Mouse (Mus musculus): ENCODE results near the gene Pon2. TPM values are rescaled to one million over a fixed set of nuclear protein-coding genes. Genes with fewer than 3 reads are reported as not detected.
"Not testable (repeated sequence)": the region's sequence is repeated elsewhere in the genome, so short reads cannot be mapped to it uniquely, and the experiment has no call there.

Gene Pon2
- 130 and 148 TPM in 2 replicates for polyA plus RNA-seq (2015; fragmentation: Nextera tagmentation; extraction: Ambion mirVana)

DNA sequence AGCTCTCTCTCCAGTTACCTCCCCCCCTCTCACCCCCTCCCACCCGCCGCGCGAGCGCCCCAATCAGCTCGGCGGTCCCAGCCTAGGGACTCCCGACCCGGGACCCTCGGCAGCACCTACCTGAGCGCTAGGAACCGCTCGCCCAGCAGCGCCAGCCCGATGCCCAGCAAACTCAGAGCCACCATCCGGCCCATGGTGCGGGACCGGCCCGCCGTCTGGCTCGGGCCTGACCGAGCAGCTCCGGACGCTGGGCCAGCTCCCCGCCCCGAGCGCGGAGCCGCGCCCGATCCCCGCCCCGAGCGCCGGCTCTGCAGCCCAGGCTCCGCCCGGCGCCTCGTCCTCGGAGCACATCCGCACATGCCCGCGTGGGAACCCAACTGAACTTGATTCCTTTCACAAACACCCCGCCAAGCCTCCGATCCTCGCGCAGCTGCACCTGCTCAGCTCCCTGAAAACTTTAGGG is at the start of gene Pon2:
Gene Pon2 (minus strand): TSS at position 364 of the 463 bp plus-strand sequence.
- Histone ChIP-seq H3K9me3 (ENCODE audit: control insufficient read depth, low read length) (no peaks in the 10 kb centered on the region), H3K36me3 (ENCODE audit: control insufficient read depth, insufficient read depth, low read length) (peaks cover 3% of the 10 kb centered on the region; the same call in 1 of the 2 replicates), H3K27ac (replicated peaks) (peak within 1 kb of the TSS; percentile 96), H3K4me1 (replicated peaks; ENCODE audit: control insufficient read depth, insufficient read depth) (0 out of 2 replicates have a peak, but pooled peaks cover 3% of the 10 kb centered on the region), H3K27me3 (ENCODE audit: control insufficient read depth, insufficient read depth, low read length) (no peaks in the 10 kb centered on the region), H3K4me3 (ENCODE audit: low read depth, low read length) (peak within 1 kb of the TSS; percentile 69), H3K9ac (ENCODE audit: low read length) (peak within 1 kb of the TSS; percentile 87), H3K4me2 (replicated peaks; ENCODE audit: low read depth) (peak within 1 kb of the TSS; percentile 48)
- DNase-seq (ENCODE audit: low spot score) (peak; percentile 92), ATAC-seq (ENCODE audit: low FRiP score, low TSS enrichment) (peak; percentile 91)
- WGBS, result 1% methylated on average over 31 of the region's 47 CpGs
- TF ChIP-seq EP300 (optimal IDR thresholded peaks at IDR 0.05) (no peak), CTCF (IDR thresholded peaks at IDR 0.05; ENCODE audit: low read depth) (no peak)

DNA sequence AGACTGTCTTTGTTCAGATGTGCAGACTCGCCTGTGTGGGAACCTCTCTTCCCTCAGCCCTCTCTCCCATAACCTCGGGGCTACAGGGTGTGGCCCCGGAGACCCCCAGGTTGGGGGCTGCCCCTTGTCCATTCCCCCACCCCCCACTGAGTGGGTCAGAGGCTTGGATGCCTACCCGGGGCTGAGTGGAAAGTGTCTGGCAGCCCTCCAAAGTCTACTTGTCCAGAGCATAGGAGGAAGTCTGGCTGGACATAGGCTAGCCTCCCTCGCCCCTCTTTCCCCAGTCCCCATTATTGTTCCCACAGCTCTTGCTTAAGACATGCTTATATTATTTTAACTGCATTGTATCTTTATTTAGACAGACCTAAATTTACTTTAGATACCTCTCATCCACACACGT is 46.0 kb upstream of the Pon2 start:
- TF ChIP-seq CTCF (IDR thresholded peaks at IDR 0.05; ENCODE audit: low read depth), result no peak
- TF ChIP-seq EP300 (optimal IDR thresholded peaks at IDR 0.05), result no peak
- H3K27me3 ChIP-seq (ENCODE audit: control insufficient read depth, insufficient read depth, low read length), result no peaks in the 10 kb centered on the region
- WGBS, result 55% methylated on average over 6 of the region's 6 CpGs
- no peak for DNase-seq (ENCODE audit: low spot score)
- H3K4me3 ChIP-seq (ENCODE audit: low read depth, low read length), result no peak overlapping the region
- no peak overlapping the region for H3K27ac ChIP-seq (replicated peaks)
- ATAC-seq (ENCODE audit: low FRiP score, low TSS enrichment), result no peak
- H3K9me3 ChIP-seq (ENCODE audit: control insufficient read depth, low read length), result no peaks in the 10 kb centered on the region
- no peak overlapping the region for H3K9ac ChIP-seq (ENCODE audit: low read length)
- no peaks in the 10 kb centered on the region for H3K36me3 ChIP-seq (ENCODE audit: control insufficient read depth, insufficient read depth, low read length)
- H3K4me1 ChIP-seq (replicated peaks; ENCODE audit: control insufficient read depth, insufficient read depth), result no peaks in the 10 kb centered on the region
- no peak overlapping the region for H3K4me2 ChIP-seq (replicated peaks; ENCODE audit: low read depth)

DNA sequence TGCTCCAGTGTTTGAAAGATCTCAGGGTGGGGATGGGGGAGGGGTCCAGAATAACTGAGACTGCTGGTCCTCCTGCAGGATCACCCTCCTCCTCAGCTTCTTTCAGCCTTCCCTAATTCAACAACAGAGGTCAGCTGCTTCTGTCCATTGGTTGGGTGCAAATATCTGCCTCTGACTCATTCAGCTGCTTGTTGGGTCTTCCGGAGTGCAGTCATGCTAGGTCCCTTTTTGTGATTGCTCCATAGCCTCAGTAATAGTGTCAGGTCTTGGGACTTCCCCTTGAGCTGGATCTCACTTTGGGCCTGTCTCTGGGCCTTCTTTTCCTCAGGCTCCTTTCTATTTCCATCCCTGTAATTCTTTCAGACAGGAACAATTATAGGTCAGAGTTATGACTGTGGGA is 41.0 kb upstream of the Pon2 start:
- not testable (repeated sequence) for DNase-seq (ENCODE audit: low spot score); H3K36me3 ChIP-seq (ENCODE audit: control insufficient read depth, insufficient read depth, low read length); H3K4me3 ChIP-seq (ENCODE audit: low read depth, low read length); H3K4me2 ChIP-seq (replicated peaks; ENCODE audit: low read depth); H3K9me3 ChIP-seq (ENCODE audit: control insufficient read depth, low read length); H3K27ac ChIP-seq (replicated peaks); ATAC-seq (ENCODE audit: low FRiP score, low TSS enrichment); H3K9ac ChIP-seq (ENCODE audit: low read length); H3K4me1 ChIP-seq (replicated peaks; ENCODE audit: control insufficient read depth, insufficient read depth); H3K27me3 ChIP-seq (ENCODE audit: control insufficient read depth, insufficient read depth, low read length)
- WGBS, result 95% methylated on average over 1 of the region's 1 CpGs

DNA sequence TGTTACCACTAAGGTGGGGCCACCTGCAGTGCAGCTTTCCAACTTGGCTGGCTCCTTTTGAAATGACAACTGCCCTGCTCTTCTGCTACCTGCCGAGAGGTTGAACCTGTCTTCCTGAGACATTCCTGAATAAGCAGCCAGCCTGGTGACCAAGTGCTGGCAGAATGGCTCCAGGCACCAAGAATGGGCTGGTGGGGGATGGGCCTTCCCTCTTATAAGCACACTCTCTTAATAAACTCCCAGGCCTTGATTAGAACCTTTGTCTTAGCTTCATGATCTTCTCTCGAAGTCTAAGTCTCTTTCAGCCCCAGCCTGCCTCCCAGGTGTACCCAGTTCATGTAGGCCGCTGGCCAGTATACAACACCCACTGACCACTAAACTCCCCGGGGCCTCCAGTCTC is 40.5 kb upstream of the Pon2 start:
- ATAC-seq (ENCODE audit: low FRiP score, low TSS enrichment); H3K4me1 ChIP-seq (replicated peaks; ENCODE audit: control insufficient read depth, insufficient read depth); H3K27ac ChIP-seq (replicated peaks); H3K4me3 ChIP-seq (ENCODE audit: low read depth, low read length); H3K9me3 ChIP-seq (ENCODE audit: control insufficient read depth, low read length); H3K27me3 ChIP-seq (ENCODE audit: control insufficient read depth, insufficient read depth, low read length); H3K9ac ChIP-seq (ENCODE audit: low read length); DNase-seq (ENCODE audit: low spot score); H3K4me2 ChIP-seq (replicated peaks; ENCODE audit: low read depth); H3K36me3 ChIP-seq (ENCODE audit: control insufficient read depth, insufficient read depth, low read length): not testable (repeated sequence)
- 84% methylated on average over 4 of the region's 4 CpGs for WGBS

DNA sequence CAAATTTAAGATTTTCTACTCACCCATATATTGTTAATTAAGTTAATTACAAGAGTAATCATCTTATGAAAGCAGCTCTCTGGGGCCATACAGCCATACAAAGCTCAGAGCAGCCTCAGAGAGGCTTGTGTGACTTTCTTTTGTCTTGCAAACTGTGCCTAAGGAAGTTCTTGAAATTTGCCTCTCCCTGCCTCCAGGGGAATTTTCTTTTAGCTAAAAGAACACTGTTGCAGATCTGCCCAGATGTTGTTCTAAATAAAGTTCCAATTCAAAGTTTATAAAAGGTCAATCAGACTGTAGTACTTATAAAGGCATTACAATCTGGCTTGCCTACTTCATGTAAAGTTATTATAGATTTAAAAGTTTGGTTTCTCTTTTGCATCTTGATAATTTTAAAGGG is 37.8 kb upstream of the Pon2 start:
- H3K36me3 ChIP-seq (ENCODE audit: control insufficient read depth, insufficient read depth, low read length); H3K4me2 ChIP-seq (replicated peaks; ENCODE audit: low read depth); H3K27me3 ChIP-seq (ENCODE audit: control insufficient read depth, insufficient read depth, low read length); H3K27ac ChIP-seq (replicated peaks); H3K9ac ChIP-seq (ENCODE audit: low read length); H3K4me3 ChIP-seq (ENCODE audit: low read depth, low read length); ATAC-seq (ENCODE audit: low FRiP score, low TSS enrichment); H3K9me3 ChIP-seq (ENCODE audit: control insufficient read depth, low read length); H3K4me1 ChIP-seq (replicated peaks; ENCODE audit: control insufficient read depth, insufficient read depth); DNase-seq (ENCODE audit: low spot score): not testable (repeated sequence)

DNA sequence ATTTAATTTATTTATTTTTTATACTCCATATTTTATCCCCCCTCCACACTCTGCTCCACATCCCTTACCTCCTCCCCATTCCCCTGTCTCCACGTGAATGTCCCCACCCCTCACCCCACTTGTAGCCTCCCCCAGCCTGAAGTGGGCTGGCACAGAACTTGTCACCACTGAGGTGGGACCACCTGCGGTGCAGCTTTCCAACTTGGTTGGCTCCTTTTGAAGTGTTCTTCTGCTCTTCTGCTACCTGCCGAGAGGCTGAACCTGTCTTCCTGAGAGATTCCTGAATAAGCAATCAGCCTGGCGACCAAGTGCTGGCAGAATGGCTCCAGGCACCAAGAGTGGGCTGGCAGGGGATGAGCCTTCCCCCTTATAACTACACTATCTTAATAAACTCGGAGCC is 35.8 kb upstream of the Pon2 start:
- H3K27ac ChIP-seq (replicated peaks), result no peak overlapping the region
- 61% methylated on average over 5 of the region's 5 CpGs for WGBS
- H3K9me3 ChIP-seq (ENCODE audit: control insufficient read depth, low read length), result no peaks in the 10 kb centered on the region
- no peaks in the 10 kb centered on the region for H3K4me1 ChIP-seq (replicated peaks; ENCODE audit: control insufficient read depth, insufficient read depth)
- H3K9ac ChIP-seq (ENCODE audit: low read length), result no peak overlapping the region
- no peak for ATAC-seq (ENCODE audit: low FRiP score, low TSS enrichment)
- DNase-seq (ENCODE audit: low spot score), result no peak
- no peak overlapping the region for H3K4me3 ChIP-seq (ENCODE audit: low read depth, low read length)
- no peaks in the 10 kb centered on the region for H3K36me3 ChIP-seq (ENCODE audit: control insufficient read depth, insufficient read depth, low read length)
- H3K4me2 ChIP-seq (replicated peaks; ENCODE audit: low read depth), result no peak overlapping the region
- TF ChIP-seq EP300 (optimal IDR thresholded peaks at IDR 0.05) (no peak), CTCF (IDR thresholded peaks at IDR 0.05; ENCODE audit: low read depth) (no peak)
- no peaks in the 10 kb centered on the region for H3K27me3 ChIP-seq (ENCODE audit: control insufficient read depth, insufficient read depth, low read length)
